Mouse (Mus musculus): ENCODE measurements around the gene Hcar1.

DNA sequence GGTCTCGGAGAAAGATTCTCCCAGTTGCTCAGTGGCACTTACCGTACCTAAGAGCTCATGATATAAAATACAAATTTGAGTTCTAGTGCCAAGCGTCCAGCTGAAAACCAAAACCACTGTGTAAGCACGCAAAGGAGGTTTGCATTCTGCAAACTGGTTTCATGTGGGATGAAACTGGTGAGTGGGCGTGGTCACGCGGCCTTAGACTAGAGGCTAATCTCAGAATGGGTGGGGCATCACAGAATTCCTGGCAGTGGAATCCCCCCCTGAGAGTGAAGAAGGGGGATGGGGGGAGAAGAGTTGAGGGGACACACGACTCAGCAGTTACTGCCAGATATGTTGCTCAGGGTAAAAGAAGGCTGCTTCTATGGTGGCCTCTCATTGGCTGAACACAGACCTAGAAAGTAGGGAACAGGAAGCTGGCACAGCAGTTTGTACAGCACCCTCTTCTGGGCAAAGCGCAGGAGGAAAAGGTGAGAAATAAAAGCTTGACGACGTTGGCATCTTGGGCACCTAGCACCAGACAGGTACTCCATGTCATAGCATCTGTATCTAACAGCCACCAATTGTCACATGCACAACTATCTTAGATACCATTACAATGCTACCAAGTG is 24.3 kb upstream of the Hcar1 start:
- TF ChIP-seq CTCF (IDR thresholded peaks at IDR 0.05; ENCODE audit: low read depth) (peak; percentile 58), EP300 (optimal IDR thresholded peaks at IDR 0.05) (no peak)
